Mouse (Mus musculus): ENCODE results near the gene Samt3.

Samt3 gene

GRCm38 (mm10) chrX:86043899-86044298 is at the start of gene Samt3:
TSS of gene Samt3 (plus strand) at chrX:86044199.
- DNase-seq (ENCODE audit: low spot score in 2 of 2): no peak

DNA sequence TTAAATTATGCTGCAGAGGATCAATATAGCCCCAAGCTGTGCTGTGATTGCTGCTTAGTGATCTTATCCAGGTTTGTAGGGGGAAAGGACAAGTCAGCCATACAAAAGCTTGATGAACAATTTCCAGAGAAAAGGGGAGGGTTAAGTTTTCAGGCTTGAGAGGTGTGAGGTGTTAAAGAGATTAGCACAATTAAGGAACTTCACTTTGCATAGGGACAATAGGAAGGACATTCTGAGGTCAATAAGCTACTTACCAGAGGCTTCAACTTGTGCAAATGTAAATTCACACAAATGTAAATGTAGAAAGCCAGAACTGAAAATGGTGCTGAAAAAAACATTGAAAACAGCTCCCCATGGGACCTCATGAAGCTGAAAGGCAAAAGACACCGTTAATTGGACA is 27.4 kb upstream of the Samt3 start:
- no peak for DNase-seq (ENCODE audit: low spot score in 2 of 2)

- DNase-seq (ENCODE audit: low spot score in 2 of 2): no peak
Observed at GRCm38 (mm10) chrX:86088672-86089071, 44.7 kb downstream of the Samt3 start.

Data from right cerebral cortex, postnatal 36 days (tissue).